Mouse (Mus musculus) hindbrain, embryonic 15.5 days (tissue): ENCODE measurements at regions not wholly inside any gene's neighbourhood (a gene's known extent, or its start where the extent isn't known, plus 50 kb on each side); places are given as distances from the start of the nearest gene placed in this dataset.

ENCODE experiments used
- ATAC-seq: fragments of 200-750 bp; cut with Nextera tagmentation; 2 replicates; pipeline ENCODE4 v1.8.0; 2017; ENCODE audit warnings: low read depth, moderate number of reproducible peaks, moderate TSS enrichment; ENCODE audit not compliant: low FRiP score
- H3K27ac ChIP-seq: fragments of 300-500 bp; sonication (generic); replicated peaks from 2 replicates; pipeline ENCODE4 v1.5.1; 2015; ENCODE audit warnings: mild to moderate bottlenecking, inconsistent platforms
- H3K27me3 ChIP-seq: fragments of 300-500 bp; sonication (generic); 2 replicates; pipeline ENCODE4 v1.6.1; 2015; ENCODE audit warnings: control low read depth, inconsistent platforms
- H3K36me3 ChIP-seq: fragments of 300-500 bp; sonication (generic); 2 replicates; pipeline ENCODE4 v1.6.1; 2015; ENCODE audit warnings: control low read depth, inconsistent platforms
- H3K4me1 ChIP-seq: fragments of 300-500 bp; sonication (generic); replicated peaks from 2 replicates; pipeline ENCODE4 v1.6.1; 2015; ENCODE audit warnings: control low read depth, inconsistent platforms
- H3K4me2 ChIP-seq: fragments of 300-500 bp; sonication (generic); 2 replicates; pipeline ENCODE4 v1.6.1; 2015; ENCODE audit warnings: moderate library complexity, mild to moderate bottlenecking, inconsistent platforms
- H3K4me3 ChIP-seq: fragments of 300-500 bp; sonication (generic); 2 replicates; pipeline ENCODE4 v1.5.1; 2015; ENCODE audit warnings: mild to moderate bottlenecking, inconsistent platforms
- H3K9ac ChIP-seq: fragments of 300-500 bp; sonication (generic); 2 replicates; pipeline ENCODE4 v1.6.1; 2015; ENCODE audit warnings: inconsistent platforms
- H3K9me3 ChIP-seq: fragments of 300-500 bp; sonication (generic); 2 replicates; pipeline ENCODE4 v1.6.1; 2016; ENCODE audit warnings: control low read depth, inconsistent platforms
- WGBS: fragments of 180-500 bp; shearing (Covaris S2); methylation state at CpG from one replicate; pipeline ENCODE4 v1.1.7; 2015; 5-methylcytosine and 5-hydroxymethylcytosine counted together

- Histone ChIP-seq H3K4me3 (no peak overlapping the region), H3K36me3 (no peaks in the 10 kb centered on the region), H3K27ac (no peak overlapping the region), H3K9me3 (no peaks in the 10 kb centered on the region), H3K27me3 (no peaks in the 10 kb centered on the region), H3K9ac (no peak overlapping the region), H3K4me2 (no peak overlapping the region), H3K4me1 (no peaks in the 10 kb centered on the region)
- ATAC-seq = no peak
- 50% methylated on average over 1 of the region's 1 CpGs for WGBS
Observed at GRCm38 (mm10) chr5:64663766-64664165, 139.4 kb upstream of the Klf3 start.

DNA sequence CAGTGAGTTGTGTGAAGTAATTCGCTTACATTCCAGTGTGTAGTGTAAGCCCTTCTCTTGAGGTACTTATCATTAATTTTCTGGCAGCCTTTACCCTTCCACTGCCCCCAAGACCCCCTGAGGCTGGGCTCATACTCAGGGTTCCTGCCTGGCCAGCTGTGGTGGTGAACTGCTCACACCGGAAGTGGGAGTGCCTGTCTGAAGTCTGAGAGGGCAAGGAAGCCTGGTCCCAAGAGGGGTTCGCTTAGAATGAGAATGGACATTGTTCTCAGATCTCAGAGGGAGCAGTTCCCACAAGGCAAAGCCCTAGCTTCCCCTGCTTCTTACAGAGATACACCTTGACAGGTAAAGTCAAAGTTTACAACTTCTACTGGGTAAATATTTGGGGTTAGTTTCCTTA lies 138.1 kb upstream of the Klf3 start:
- H3K36me3 ChIP-seq = no peaks in the 10 kb centered on the region
- H3K27ac ChIP-seq = no peak overlapping the region
- no peaks in the 10 kb centered on the region for H3K27me3 ChIP-seq
- H3K9ac ChIP-seq = no peak overlapping the region
- WGBS = 73% methylated on average over 3 of the region's 3 CpGs
- H3K4me2 ChIP-seq = no peak overlapping the region
- H3K9me3 ChIP-seq = no peaks in the 10 kb centered on the region
- ATAC-seq = no peak
- no peak overlapping the region for H3K4me3 ChIP-seq
- no peaks in the 10 kb centered on the region for H3K4me1 ChIP-seq

GRCm38 (mm10) chr5:64666256-64666655 lies 136.9 kb upstream of the Klf3 start:
- H3K9me3 ChIP-seq = no peaks in the 10 kb centered on the region
- no peak overlapping the region for H3K4me2 ChIP-seq
- 74% methylated on average over 3 of the region's 3 CpGs for WGBS
- ATAC-seq = no peak
- H3K4me1 ChIP-seq = no peaks in the 10 kb centered on the region
- no peak overlapping the region for H3K9ac ChIP-seq
- no peaks in the 10 kb centered on the region for H3K36me3 ChIP-seq
- no peak overlapping the region for H3K27ac ChIP-seq
- H3K27me3 ChIP-seq = no peaks in the 10 kb centered on the region
- no peak overlapping the region for H3K4me3 ChIP-seq

GRCm38 (mm10) chr5:64667053-64667452 lies 136.1 kb upstream of the Klf3 start:
- Histone ChIP-seq H3K36me3 (no peaks in the 10 kb centered on the region), H3K4me1 (no peaks in the 10 kb centered on the region), H3K9me3 (no peaks in the 10 kb centered on the region), H3K4me2 (no peak overlapping the region), H3K27ac (no peak overlapping the region), H3K27me3 (no peaks in the 10 kb centered on the region), H3K4me3 (no peak overlapping the region), H3K9ac (no peak overlapping the region)
- ATAC-seq = no peak
- 90% methylated on average over 3 of the region's 3 CpGs for WGBS

GRCm38 (mm10) chr5:64673861-64674260 lies 129.3 kb upstream of the Klf3 start:
- Histone ChIP-seq H3K4me3 (no peak overlapping the region), H3K36me3 (no peaks in the 10 kb centered on the region), H3K9me3 (no peaks in the 10 kb centered on the region), H3K4me1 (no peaks in the 10 kb centered on the region), H3K4me2 (no peak overlapping the region), H3K9ac (no peak overlapping the region), H3K27ac (no peak overlapping the region), H3K27me3 (no peaks in the 10 kb centered on the region)
- ATAC-seq = no peak
- 88% methylated on average over 2 of the region's 2 CpGs for WGBS

DNA sequence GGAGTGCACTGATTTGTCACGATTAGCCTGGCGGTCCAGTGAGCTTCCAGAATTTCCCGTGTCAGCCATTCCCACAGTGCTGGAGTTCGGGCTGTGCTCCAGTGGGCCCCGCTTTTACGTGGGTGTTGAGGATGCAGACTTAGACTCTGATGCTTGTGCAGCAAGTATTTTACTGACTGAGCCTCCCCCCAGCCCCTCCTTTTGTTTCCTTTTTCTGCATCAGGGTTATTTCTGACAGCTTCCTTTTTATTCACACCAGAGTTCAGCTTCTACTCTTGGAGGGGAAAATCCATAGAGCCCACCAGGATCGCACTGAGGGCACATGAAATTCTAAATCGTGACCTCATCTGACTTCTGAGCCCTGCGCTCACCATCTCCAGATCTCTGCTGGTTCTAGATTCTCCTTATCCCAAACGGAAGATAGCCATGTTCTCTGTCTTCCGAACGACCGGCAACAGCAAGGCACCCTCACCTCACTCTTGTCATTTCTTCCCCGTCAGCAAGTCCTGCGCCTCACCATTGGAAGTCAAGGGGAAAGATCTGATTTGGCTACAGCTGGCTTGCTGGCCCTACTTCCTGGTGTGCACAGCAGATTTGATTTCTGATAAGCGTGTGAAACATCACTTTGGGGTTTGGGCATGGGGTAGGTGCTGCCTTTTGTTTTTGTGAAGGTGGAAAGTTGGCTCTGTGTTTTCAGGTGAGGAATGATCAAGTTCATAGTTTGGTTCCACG lies 126.8 kb upstream of the Klf3 start:
- H3K4me2 ChIP-seq = no peak overlapping the region
- H3K9ac ChIP-seq = no peak overlapping the region
- no peak overlapping the region for H3K4me3 ChIP-seq
- no peaks in the 10 kb centered on the region for H3K4me1 ChIP-seq
- H3K27me3 ChIP-seq = no peaks in the 10 kb centered on the region
- no peaks in the 10 kb centered on the region for H3K9me3 ChIP-seq
- WGBS = 92% methylated on average over 17 of the region's 17 CpGs
- no peak overlapping the region for H3K27ac ChIP-seq
- H3K36me3 ChIP-seq = no peaks in the 10 kb centered on the region
- ATAC-seq = no peak

DNA sequence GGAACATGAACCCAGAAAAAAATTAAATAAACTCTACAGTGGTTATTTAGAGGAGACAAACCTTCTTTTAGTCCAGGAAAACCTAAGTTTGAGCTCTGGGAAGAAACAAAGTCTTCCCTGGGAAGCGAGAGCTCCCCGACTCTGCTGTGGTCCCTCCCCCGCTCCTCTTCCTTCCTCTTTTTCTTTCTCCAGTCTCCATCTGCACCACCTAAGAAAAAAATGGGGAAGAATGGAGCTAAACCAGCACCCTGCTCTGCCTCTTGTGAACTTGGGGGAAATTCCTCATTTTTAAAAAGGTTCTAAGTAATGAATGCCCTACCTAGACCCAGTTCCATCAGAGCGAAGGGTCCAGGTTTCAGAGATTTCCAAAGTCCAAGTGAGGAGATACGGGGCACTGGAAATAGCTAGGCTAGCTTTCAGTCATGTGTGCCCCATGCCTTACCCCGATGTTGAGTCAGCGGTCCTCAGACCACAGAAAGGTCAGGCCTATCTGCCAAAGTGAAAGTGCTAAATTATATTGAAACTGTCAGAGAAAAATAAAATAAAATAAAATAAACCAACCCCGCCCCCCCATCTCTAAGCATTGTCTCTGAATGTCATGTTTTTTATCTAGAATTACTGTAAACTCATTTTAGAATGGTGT lies 126.1 kb upstream of the Klf3 start:
- Histone ChIP-seq H3K4me3 (no peak overlapping the region), H3K36me3 (no peaks in the 10 kb centered on the region), H3K27ac (no peak overlapping the region), H3K27me3 (no peaks in the 10 kb centered on the region), H3K9me3 (no peaks in the 10 kb centered on the region), H3K4me2 (no peak overlapping the region), H3K9ac (no peak overlapping the region), H3K4me1 (no peaks in the 10 kb centered on the region)
- ATAC-seq = no peak
- WGBS = 93% methylated on average over 8 of the region's 8 CpGs

DNA sequence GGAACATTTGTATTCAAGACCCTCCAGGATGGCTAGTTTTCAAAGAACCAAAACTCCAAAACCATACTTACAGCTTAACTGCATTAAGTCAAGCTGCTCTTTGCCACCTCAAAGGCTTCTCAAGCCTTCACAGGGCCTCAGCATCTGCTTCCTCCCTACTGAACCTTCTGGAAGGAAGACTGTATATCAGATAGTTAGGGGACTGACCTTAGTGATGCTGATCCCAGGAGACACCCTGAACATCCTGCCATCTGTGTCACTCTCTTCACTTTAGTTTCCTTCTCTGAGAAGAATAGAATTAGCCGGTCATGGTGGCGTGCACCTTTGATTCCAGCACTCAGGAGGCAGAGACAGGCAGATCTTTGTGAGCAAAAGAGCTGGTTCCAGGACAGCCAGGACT lies 124.5 kb upstream of the Klf3 start:
- H3K27ac ChIP-seq = no peak overlapping the region
- WGBS = 94% methylated on average over 2 of the region's 2 CpGs

DNA sequence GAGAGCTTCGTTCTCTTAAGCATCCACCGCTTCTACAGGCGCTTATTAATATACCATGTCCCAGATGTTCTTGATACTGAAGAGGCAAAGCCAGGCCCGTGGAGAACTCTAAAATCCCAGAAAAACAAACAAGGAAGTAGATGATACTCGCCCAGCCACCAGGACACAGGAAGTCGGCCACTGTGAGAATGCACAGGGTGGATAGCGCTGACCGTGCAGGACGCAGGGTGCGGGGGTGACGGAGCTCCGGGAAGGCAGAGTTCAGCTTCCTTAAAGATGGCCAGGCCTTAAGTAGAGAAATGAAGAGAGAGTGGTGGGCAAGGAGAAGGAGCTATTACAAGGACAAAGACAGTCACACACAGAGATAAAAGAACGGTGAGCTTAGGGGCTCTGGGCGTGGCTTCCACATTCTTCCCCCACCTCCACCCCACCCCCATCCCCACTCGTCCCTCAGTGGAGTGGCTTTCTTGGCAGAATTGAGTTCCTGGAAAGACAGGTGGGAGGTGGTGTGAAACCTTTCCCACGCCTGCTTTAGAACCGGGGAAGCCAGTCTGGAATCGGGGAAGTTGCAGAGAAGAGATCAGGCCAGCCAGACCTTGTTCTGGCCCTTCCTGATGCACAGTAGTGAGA lies 123.1 kb upstream of the Klf3 start:
- no peaks in the 10 kb centered on the region for H3K4me1 ChIP-seq
- no peaks in the 10 kb centered on the region for H3K36me3 ChIP-seq
- no peak overlapping the region for H3K9ac ChIP-seq
- ATAC-seq = no peak
- H3K9me3 ChIP-seq = no peaks in the 10 kb centered on the region
- H3K4me3 ChIP-seq = no peak overlapping the region
- no peak overlapping the region for H3K4me2 ChIP-seq
- no peak overlapping the region for H3K27ac ChIP-seq
- 78% methylated on average over 18 of the region's 18 CpGs for WGBS
- no peaks in the 10 kb centered on the region for H3K27me3 ChIP-seq

More for the DNA sequence above, 124.5 kb upstream of the Klf3 start:
- no peak for ATAC-seq
- Histone ChIP-seq H3K4me2 (no peak overlapping the region), H3K36me3 (no peaks in the 10 kb centered on the region), H3K4me1 (no peaks in the 10 kb centered on the region), H3K9me3 (no peaks in the 10 kb centered on the region), H3K4me3 (no peak overlapping the region), H3K9ac (no peak overlapping the region), H3K27me3 (no peaks in the 10 kb centered on the region)

DNA sequence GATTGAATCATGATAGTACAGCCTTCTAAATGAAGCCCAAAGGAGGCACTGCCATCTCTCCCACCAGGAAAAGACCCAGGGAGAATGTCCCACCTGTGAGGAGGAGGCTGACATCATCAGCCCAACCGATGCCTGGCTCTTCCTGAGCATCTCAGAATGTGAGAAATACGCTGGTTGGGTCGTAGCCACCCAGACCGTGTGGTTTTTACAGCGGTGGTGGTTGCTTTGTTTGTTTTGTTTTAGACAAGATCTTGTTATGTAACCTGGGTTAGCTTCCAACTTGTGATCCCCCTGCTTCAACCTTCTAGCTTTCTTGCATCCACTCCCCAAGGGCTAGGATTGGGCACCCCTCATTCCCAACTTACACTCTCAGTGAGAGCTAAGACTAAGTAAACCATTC lies 122.0 kb upstream of the Klf3 start:
- Histone ChIP-seq H3K4me1 (no peaks in the 10 kb centered on the region), H3K9me3 (no peaks in the 10 kb centered on the region), H3K4me3 (no peak overlapping the region), H3K36me3 (no peaks in the 10 kb centered on the region), H3K27ac (no peak overlapping the region), H3K4me2 (no peak overlapping the region), H3K27me3 (no peaks in the 10 kb centered on the region), H3K9ac (no peak overlapping the region)
- ATAC-seq = no peak
- WGBS = 80% methylated on average over 5 of the region's 5 CpGs

GRCm38 (mm10) chr5:64682326-64682845 lies 120.8 kb upstream of the Klf3 start:
- no peak overlapping the region for H3K9ac ChIP-seq
- H3K27ac ChIP-seq = no peak overlapping the region
- no peaks in the 10 kb centered on the region for H3K4me1 ChIP-seq
- H3K27me3 ChIP-seq = no peaks in the 10 kb centered on the region
- H3K36me3 ChIP-seq = no peaks in the 10 kb centered on the region
- H3K4me2 ChIP-seq = no peak overlapping the region
- H3K4me3 ChIP-seq = no peak overlapping the region
- H3K9me3 ChIP-seq = no peaks in the 10 kb centered on the region
- 86% methylated on average over 7 of the region's 7 CpGs for WGBS
- no peak for ATAC-seq

DNA sequence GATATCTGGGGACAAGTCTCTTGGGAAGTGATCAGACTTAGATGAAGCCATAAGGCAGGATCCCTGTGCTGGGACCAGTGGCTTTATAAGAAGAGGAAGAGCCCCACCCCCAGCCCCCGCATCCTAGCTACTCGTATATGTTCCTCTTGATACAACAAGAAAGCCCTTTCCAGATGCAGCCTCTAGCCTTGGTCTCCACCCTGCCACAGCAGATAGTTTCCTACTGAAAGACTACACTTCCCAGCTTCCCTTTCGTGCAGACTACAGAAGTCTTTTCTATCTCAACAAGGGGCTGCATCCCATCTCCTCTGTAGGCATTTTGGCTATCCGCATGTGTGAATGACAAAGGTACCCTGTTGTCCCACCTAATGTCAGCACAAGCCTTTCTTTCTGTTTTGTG lies 119.8 kb upstream of the Klf3 start:
- H3K27me3 ChIP-seq = no peaks in the 10 kb centered on the region

More for the DNA sequence above, 119.8 kb upstream of the Klf3 start:
- H3K9me3 ChIP-seq = no peaks in the 10 kb centered on the region
- ATAC-seq = no peak
- no peak overlapping the region for H3K4me3 ChIP-seq
- no peaks in the 10 kb centered on the region for H3K4me1 ChIP-seq
- H3K4me2 ChIP-seq = no peak overlapping the region
- no peak overlapping the region for H3K27ac ChIP-seq
- 87% methylated on average over 4 of the region's 4 CpGs for WGBS
- H3K36me3 ChIP-seq = no peaks in the 10 kb centered on the region
- H3K9ac ChIP-seq = no peak overlapping the region
